Mouse (Mus musculus): Measurements from ENCODE around the gene 1700020L24Rik. TPM values are rescaled to one million over a fixed set of nuclear protein-coding genes. Genes with fewer than 3 reads are reported as not detected.
A peak's percentile ranks its signal among the peaks of the same experiment; 100 is the strongest.

The 1700020L24Rik gene
- polyA plus RNA-seq, 1 experiment from 2014 or later: 1.8 TPM

DNA sequence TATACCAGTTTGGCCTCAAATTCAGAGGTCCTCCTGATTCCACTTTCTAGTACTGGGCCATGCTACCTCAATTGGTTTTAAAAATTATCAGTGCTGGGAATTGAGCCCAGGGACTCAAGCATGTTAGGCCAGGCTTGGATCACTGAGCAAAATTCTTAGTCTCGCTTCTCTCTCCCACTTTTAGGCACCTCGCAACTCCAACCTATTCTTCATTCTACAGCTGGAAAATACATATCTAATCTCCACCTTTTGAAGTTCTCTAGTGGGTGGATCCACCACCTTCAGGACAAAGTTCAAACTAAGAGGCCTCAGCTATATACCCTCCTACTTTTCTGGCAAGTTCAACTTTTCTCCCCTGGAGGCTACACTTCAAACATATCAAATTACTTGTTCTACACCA is 34.3 kb downstream of the 1700020L24Rik start:
- no peak overlapping the region for H3K4me3 ChIP-seq (ENCODE audit: control insufficient read depth in 1 of 2, insufficient read depth in 1 of 2, low read depth in 1 of 2, low read length in 2 of 2)

GRCm38 (mm10) chr11:83472324-83473234 is 35.1 kb downstream of the 1700020L24Rik start, which contains the start of gene Taf15:
TSS of gene Taf15 (plus strand) at chr11:83473086.
- WGBS: under 1% methylated on average over 66 of the region's 66 CpGs
- ATAC-seq (ENCODE audit: insufficient number of reproducible peaks, insufficient read depth, low FRiP score, low read depth): peak; percentile 98
- peaks cover 18% of the 10 kb centered on the region for H3K36me3 ChIP-seq (ENCODE audit: control insufficient read depth, insufficient read depth, low read length)

More for the DNA sequence above, 34.3 kb downstream of the 1700020L24Rik start:
- H3K27me3 ChIP-seq (ENCODE audit: control insufficient read depth, insufficient read depth, low read length): no peaks in the 10 kb centered on the region
- peaks cover 13% of the 10 kb centered on the region for H3K36me3 ChIP-seq (ENCODE audit: control insufficient read depth, insufficient read depth, low read length)
- H3K27ac ChIP-seq (replicated peaks in 1 of 2; ENCODE audit: control insufficient read depth in 1 of 2, insufficient read depth in 1 of 2, low read depth in 2 of 2, low read length in 2 of 2): no peak overlapping the region
- WGBS: 91% methylated on average over 2 of the region's 2 CpGs
- H3K4me1 ChIP-seq (ENCODE audit: control insufficient read depth in 2 of 2, insufficient read depth in 2 of 2, low read length in 2 of 2): peaks cover 17 to 33% of the 10 kb centered on the region in 2 experiments
- H3K9me3 ChIP-seq (ENCODE audit: control insufficient read depth, low read length): peaks cover 3% of the 10 kb centered on the region; the same call in 1 of the 2 replicates
- no peak for ATAC-seq (ENCODE audit: insufficient number of reproducible peaks, insufficient read depth, low FRiP score, low read depth)
- no peak overlapping the region; the same call in 1 of the 2 replicates for H3K4me2 ChIP-seq (ENCODE audit: low read length)
- no peak overlapping the region for H3K9ac ChIP-seq (ENCODE audit: low read length)

DNA sequence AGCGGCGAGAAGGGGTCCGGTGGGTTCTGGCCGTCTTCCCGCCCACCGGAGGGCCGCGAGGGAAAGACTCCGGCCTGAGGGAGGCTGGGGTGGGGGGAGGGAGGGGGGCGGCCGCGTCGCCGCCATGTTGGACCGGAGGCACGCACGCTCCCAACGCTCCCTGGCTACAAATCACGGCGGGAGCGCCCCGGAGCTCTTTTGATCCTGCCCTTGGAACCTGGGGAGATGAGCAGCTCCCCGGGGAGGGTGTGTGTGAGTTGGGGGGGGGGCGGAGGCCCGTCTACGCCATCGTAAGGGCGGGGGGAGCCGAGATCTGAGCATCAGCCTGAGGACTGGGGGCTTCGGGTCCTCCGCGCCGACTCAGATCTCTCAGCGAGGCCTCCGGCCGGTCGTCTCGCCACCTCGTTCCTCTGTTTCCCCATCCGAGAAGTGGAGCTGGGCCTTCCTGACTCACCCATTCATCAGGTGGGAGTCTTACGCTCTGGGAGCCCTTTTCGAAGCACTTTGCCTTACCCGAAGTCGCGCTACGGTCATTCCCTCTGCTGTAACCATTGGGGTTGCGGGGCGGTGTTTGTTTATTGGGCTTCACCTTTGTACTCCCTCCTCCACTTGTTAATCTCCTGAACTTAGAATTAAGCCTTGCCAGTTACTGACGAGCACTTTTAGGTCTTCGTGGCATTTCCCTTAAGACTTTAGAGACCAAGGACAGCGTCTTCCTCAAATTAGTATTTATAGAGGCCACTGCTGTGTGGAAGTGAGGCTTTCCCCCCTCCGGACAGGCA is 35.9 kb downstream of the 1700020L24Rik start:
- peak; percentile 70 for ATAC-seq (ENCODE audit: insufficient number of reproducible peaks, insufficient read depth, low FRiP score, low read depth)
- under 1% methylated on average over 51 of the region's 52 CpGs for WGBS
- H3K4me1 ChIP-seq (ENCODE audit: control insufficient read depth in 2 of 2, insufficient read depth in 2 of 2, low read length in 2 of 2): peaks cover 7 to 19% of the 10 kb centered on the region in 2 experiments

More at GRCm38 (mm10) chr11:83472324-83473234, 35.1 kb downstream of the 1700020L24Rik start, which contains the start of gene Taf15:
- H3K4me3 ChIP-seq (ENCODE audit: control insufficient read depth in 1 of 2, insufficient read depth in 1 of 2, low read depth in 1 of 2, low read length in 2 of 2): peak within 1 kb of the TSS; percentile 87 to 93
- peaks cover 10 to 25% of the 10 kb centered on the region in 2 experiments for H3K4me1 ChIP-seq (ENCODE audit: control insufficient read depth in 2 of 2, insufficient read depth in 2 of 2, low read length in 2 of 2)
- H3K27me3 ChIP-seq (ENCODE audit: control insufficient read depth, insufficient read depth, low read length): no peaks in the 10 kb centered on the region
- H3K9ac ChIP-seq (ENCODE audit: low read length): peak within 1 kb of the TSS; percentile 92
- peak within 1 kb of the TSS; percentile 77 for H3K4me2 ChIP-seq (ENCODE audit: low read length)
- H3K9me3 ChIP-seq (ENCODE audit: control insufficient read depth, low read length): peaks cover 3% of the 10 kb centered on the region; the same call in 1 of the 2 replicates
- peak within 1 kb of the TSS; percentile 89 to 97 for H3K27ac ChIP-seq (replicated peaks in 1 of 2; ENCODE audit: control insufficient read depth in 1 of 2, insufficient read depth in 1 of 2, low read depth in 2 of 2, low read length in 2 of 2)

More for the DNA sequence above, 35.9 kb downstream of the 1700020L24Rik start:
- Histone ChIP-seq H3K27me3 (ENCODE audit: control insufficient read depth, insufficient read depth, low read length) (no peaks in the 10 kb centered on the region), H3K27ac (replicated peaks in 1 of 2; ENCODE audit: control insufficient read depth in 1 of 2, insufficient read depth in 1 of 2, low read depth in 2 of 2, low read length in 2 of 2) (peak overlapping the region; percentile 89 to 97), H3K36me3 (ENCODE audit: control insufficient read depth, insufficient read depth, low read length) (peaks cover 24% of the 10 kb centered on the region), H3K4me3 (ENCODE audit: control insufficient read depth in 1 of 2, insufficient read depth in 1 of 2, low read depth in 1 of 2, low read length in 2 of 2) (peak overlapping the region; percentile 87 to 93), H3K4me2 (ENCODE audit: low read length) (peak overlapping the region; percentile 77), H3K9ac (ENCODE audit: low read length) (peak overlapping the region; percentile 92), H3K9me3 (ENCODE audit: control insufficient read depth, low read length) (peaks cover 3% of the 10 kb centered on the region; the same call in 1 of the 2 replicates)

Other genes with a start within 250 kb of the 1700020L24Rik start
- gene Slfn3, start 246.3 kb upstream of the 1700020L24Rik start, polyA plus RNA-seq (2014; fragmentation: Nextera tagmentation; extraction: Ambion mirVana): 1.3 and 1.6 TPM in 2 replicates
- 0.15 and 0.32 TPM in 2 replicates for gene Slfn14, start 151.0 kb upstream of the 1700020L24Rik start, polyA plus RNA-seq (2014; fragmentation: Nextera tagmentation; extraction: Ambion mirVana)
- 44.6 and 46.5 TPM in 2 replicates for gene Ap2b1, start 138.7 kb upstream of the 1700020L24Rik start, polyA plus RNA-seq (2014; fragmentation: Nextera tagmentation; extraction: Ambion mirVana)
- 9.0 and 9.2 TPM in 2 replicates for gene Pex12, start 135.1 kb upstream of the 1700020L24Rik start, polyA plus RNA-seq (2014; fragmentation: Nextera tagmentation; extraction: Ambion mirVana)
- 4.6 and 5.9 TPM in 2 replicates for gene Rasl10b, start 28.5 kb upstream of the 1700020L24Rik start, polyA plus RNA-seq (2014; fragmentation: Nextera tagmentation; extraction: Ambion mirVana)
- 0.09 TPM in 1 of 2 replicates, not detected in the other for gene Gas2l2, start 8.2 kb upstream of the 1700020L24Rik start, polyA plus RNA-seq (2014; fragmentation: Nextera tagmentation; extraction: Ambion mirVana)
- gene Mmp28, start 25.4 kb downstream of the 1700020L24Rik start, polyA plus RNA-seq (2014; fragmentation: Nextera tagmentation; extraction: Ambion mirVana): 3.7 and 4.0 TPM in 2 replicates
- gene Taf15, start 35.4 kb downstream of the 1700020L24Rik start, polyA plus RNA-seq (2014; fragmentation: Nextera tagmentation; extraction: Ambion mirVana): 10.8 and 12.8 TPM in 2 replicates
- gene Heatr9, start 84.5 kb downstream of the 1700020L24Rik start, polyA plus RNA-seq (2014; fragmentation: Nextera tagmentation; extraction: Ambion mirVana): not detected in 2 replicates
- gene Ccl5, start 92.8 kb downstream of the 1700020L24Rik start, polyA plus RNA-seq (2014; fragmentation: Nextera tagmentation; extraction: Ambion mirVana): 0.39 TPM in 1 of 2 replicates, not detected in the other
- 3.0 TPM in 2 replicates for gene Ccl9, start 141.0 kb downstream of the 1700020L24Rik start, polyA plus RNA-seq (2014; fragmentation: Nextera tagmentation; extraction: Ambion mirVana)
- 5.2 and 5.7 TPM in 2 replicates for gene Ccl6, start 155.4 kb downstream of the 1700020L24Rik start, polyA plus RNA-seq (2014; fragmentation: Nextera tagmentation; extraction: Ambion mirVana)
- not detected in 2 replicates for gene Rpl9-ps1, start 207.9 kb downstream of the 1700020L24Rik start, polyA plus RNA-seq (2014; fragmentation: Nextera tagmentation; extraction: Ambion mirVana)
- gene Ccl3, start 211.7 kb downstream of the 1700020L24Rik start, polyA plus RNA-seq (2014; fragmentation: Nextera tagmentation; extraction: Ambion mirVana): 0.92 and 1.1 TPM in 2 replicates
- gene Ccl4, start 224.9 kb downstream of the 1700020L24Rik start, polyA plus RNA-seq (2014; fragmentation: Nextera tagmentation; extraction: Ambion mirVana): 0.54 and 2.1 TPM in 2 replicates

All from heart, embryonic 14.5 days (tissue).